Mouse (Mus musculus) embryonic fibroblast, embryonic 13.5 days (primary cell): ENCODE measurements around the gene Shisal1.

Experiments
- CTCF ChIP-seq: IDR thresholded peaks from 2 replicates; pipeline ENCODE4 v1.5.1; 2011; ENCODE audit warnings: mild to moderate bottlenecking, control low read depth, low read length, moderate library complexity, borderline replicate concordance; ENCODE audit not compliant: insufficient read depth
- POLR2A ChIP-seq: IDR thresholded peaks from 2 replicates; pipeline ENCODE4 v1.6.1; 2011; ENCODE audit warnings: low read depth, mild to moderate bottlenecking, control low read depth, low read length, moderate library complexity

DNA sequence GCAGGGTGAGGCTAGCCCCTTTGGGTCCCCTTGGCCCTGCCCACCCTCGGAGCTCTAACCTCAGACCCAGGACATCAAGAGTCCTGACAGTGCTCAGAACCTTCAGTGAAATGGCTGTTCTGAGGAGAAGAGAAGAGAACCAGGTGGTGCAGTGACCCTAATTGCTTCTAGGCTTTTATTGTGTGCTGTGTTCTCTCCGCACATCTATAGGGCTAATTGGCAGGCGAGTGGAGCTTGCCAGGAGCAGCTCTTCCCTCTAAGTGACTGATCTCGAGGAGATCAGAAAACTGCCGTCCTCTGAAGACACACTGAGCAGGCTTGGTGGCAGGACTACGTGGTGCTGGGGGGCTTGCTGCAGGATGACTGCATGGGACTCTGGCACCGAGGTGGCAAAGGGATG is 43.6 kb upstream of the Shisal1 start:
- TF ChIP-seq CTCF (no peak), POLR2A (no peak)
